ENCODE assay signal across 9 mouse cellular contexts in the genomic region with DNA sequence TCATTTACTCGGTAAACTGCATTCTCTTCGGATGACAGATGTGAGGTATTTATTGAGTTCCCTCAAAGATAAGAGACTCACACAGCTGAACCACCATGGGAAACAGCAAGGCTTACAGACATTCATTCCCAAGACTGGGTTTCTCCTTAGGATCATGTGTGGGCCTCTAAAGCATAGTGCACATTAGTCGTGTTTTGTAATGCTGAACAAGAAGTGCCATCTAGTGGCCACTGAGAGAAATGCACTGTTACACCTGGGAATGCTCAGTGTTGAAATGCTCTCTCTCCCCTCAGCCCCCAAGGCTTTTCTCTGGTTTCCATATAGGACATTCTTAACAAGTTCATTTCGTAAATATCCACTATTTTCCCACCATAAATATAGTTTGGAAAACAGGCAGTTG. TPM values are rescaled to one million over a fixed set of nuclear protein-coding genes. Genes with fewer than 3 reads are reported as not detected.
DNase-seq lines count a peak whose midpoint lies in the region; ATAC-seq lines count a peak whose summit lies in the region.
"Had no signal": no experiment of that assay in that cellular context is flagged by ENCODE, and none has a peak within 500 bp of the region (broad histone marks: within the 10 kb centered on the region; RNA-seq: fewer than 3 reads in every experiment).

No protein-coding gene starts in this region.

- H3K36me3 ChIP-seq in liver, embryonic 12.5 days: 0 out of 2 replicates have a peak, but pooled peaks cover 2% of the 10 kb centered on the region
- H3K36me3 ChIP-seq in intestine, embryonic 16.5 days (ENCODE audit: control insufficient read depth, insufficient read depth, low read length): no peaks in the 10 kb centered on the region
- no peaks in the 10 kb centered on the region for H3K36me3 ChIP-seq in midbrain, embryonic 12.5 days
- H3K36me3 ChIP-seq in stomach, embryonic 14.5 days (ENCODE audit: control insufficient read depth, insufficient read depth, low read length): no peaks in the 10 kb centered on the region; the same call in 1 of the 2 replicates

- H3K27ac ChIP-seq in liver, embryonic 12.5 days: no peak overlapping the region
- no peak overlapping the region for H3K27ac ChIP-seq in intestine, embryonic 16.5 days (ENCODE audit: low read length)
- H3K27ac ChIP-seq in midbrain, embryonic 12.5 days (replicated peaks): no peak overlapping the region
- H3K27ac ChIP-seq in stomach, embryonic 14.5 days (ENCODE audit: low read length): no peak overlapping the region
- H3K27ac ChIP-seq: liver, embryonic 15.5 days had no signal

- 43% methylated on average over 4 of the region's 4 CpGs for WGBS in liver, embryonic 12.5 days (ENCODE audit: insufficient replicate concordance)
- WGBS in intestine, embryonic 16.5 days: 40% methylated on average over 4 of the region's 4 CpGs
- WGBS in midbrain, embryonic 12.5 days: 49% methylated on average over 4 of the region's 4 CpGs
- WGBS in stomach, embryonic 14.5 days: 48% methylated on average over 4 of the region's 4 CpGs

- H3K9ac ChIP-seq in liver, embryonic 12.5 days: no peak overlapping the region
- no peak overlapping the region for H3K9ac ChIP-seq in intestine, embryonic 16.5 days (ENCODE audit: low read depth, low read length)
- H3K9ac ChIP-seq in midbrain, embryonic 12.5 days (replicated peaks): no peak overlapping the region
- H3K9ac ChIP-seq in stomach, embryonic 14.5 days (replicated peaks; ENCODE audit: low read depth, low read length): no peak overlapping the region
- H3K9ac ChIP-seq: liver, embryonic 15.5 days had no signal

- H3K4me2 ChIP-seq in liver, embryonic 12.5 days: no peak overlapping the region
- H3K4me2 ChIP-seq in intestine, embryonic 16.5 days (ENCODE audit: low read depth, low read length): no peak overlapping the region
- no peak overlapping the region for H3K4me2 ChIP-seq in midbrain, embryonic 12.5 days (replicated peaks)
- no peak overlapping the region for H3K4me2 ChIP-seq in stomach, embryonic 14.5 days (replicated peaks; ENCODE audit: low read depth, low read length)
- H3K4me2 ChIP-seq: liver, embryonic 15.5 days had no signal

- H3K4me1 ChIP-seq in liver, embryonic 12.5 days: 0 out of 2 replicates have a peak, but pooled peaks cover 5% of the 10 kb centered on the region
- H3K4me1 ChIP-seq in intestine, embryonic 16.5 days (ENCODE audit: control insufficient read depth, insufficient read depth, low read length): peaks cover 4% of the 10 kb centered on the region; the same call in 1 of the 2 replicates
- H3K4me1 ChIP-seq in midbrain, embryonic 12.5 days: 0 out of 2 replicates have a peak, but pooled peaks cover 4% of the 10 kb centered on the region
- no peaks in the 10 kb centered on the region for H3K4me1 ChIP-seq in stomach, embryonic 14.5 days (ENCODE audit: control insufficient read depth, insufficient read depth, low read length)
- H3K4me1 ChIP-seq: liver, embryonic 15.5 days had no signal

- H3K4me3 ChIP-seq in liver, embryonic 12.5 days: no peak overlapping the region
- no peak overlapping the region for H3K4me3 ChIP-seq in intestine, embryonic 16.5 days (ENCODE audit: low read length)
- no peak overlapping the region for H3K4me3 ChIP-seq in midbrain, embryonic 12.5 days
- H3K4me3 ChIP-seq in stomach, embryonic 14.5 days (ENCODE audit: low read depth, low read length): no peak overlapping the region
- H3K4me3 ChIP-seq: liver, embryonic 15.5 days had no signal

- no peaks in the 10 kb centered on the region for H3K27me3 ChIP-seq in liver, embryonic 12.5 days (replicated peaks)
- H3K27me3 ChIP-seq in intestine, embryonic 16.5 days (replicated peaks; ENCODE audit: control insufficient read depth, insufficient read depth, low read length): no peaks in the 10 kb centered on the region
- peaks cover 4% of the 10 kb centered on the region; the same call in 1 of the 2 replicates for H3K27me3 ChIP-seq in midbrain, embryonic 12.5 days
- H3K27me3 ChIP-seq in stomach, embryonic 14.5 days (ENCODE audit: control insufficient read depth, insufficient read depth, low read length): no peaks in the 10 kb centered on the region
- H3K27me3 ChIP-seq: liver, embryonic 15.5 days had no signal

- peak; percentile 44 for DNase-seq in liver
- peak; percentile 81 for DNase-seq in cerebellum, adult 9-10 months
- DNase-seq in frontal cortex, postnatal 14 days (ENCODE audit: low spot score in 2 of 2): peak; percentile 26 to 66
- peak; percentile 80 to 81 for DNase-seq in left cerebral cortex, postnatal 14 days (ENCODE audit: low spot score in 2 of 2)

- intact Hi-C loops in left cerebral cortex, postnatal 14 days (cut with DNase I): loop anchor here (5.0 kb wide), 1 partner anchor 213 kb away; no protein-coding TSS in a partner anchor

- no peaks in the 10 kb centered on the region for H3K9me3 ChIP-seq in liver, embryonic 12.5 days (replicated peaks)
- no peaks in the 10 kb centered on the region for H3K9me3 ChIP-seq in intestine, embryonic 16.5 days (ENCODE audit: control insufficient read depth, low read length)
- no peaks in the 10 kb centered on the region for H3K9me3 ChIP-seq in midbrain, embryonic 12.5 days
- no peaks in the 10 kb centered on the region for H3K9me3 ChIP-seq in stomach, embryonic 14.5 days (ENCODE audit: control insufficient read depth, low read depth, low read length)
- H3K9me3 ChIP-seq: liver, embryonic 15.5 days had no signal

- ATAC-seq in liver, embryonic 12.5 days: no peak; the same call in 1 of the 2 replicates
- peak; percentile 53 for ATAC-seq in intestine, embryonic 16.5 days
- ATAC-seq in midbrain, embryonic 12.5 days (ENCODE audit: low FRiP score, low read depth): peak; percentile 65
- peak; percentile 49; the same call in 1 of the 2 replicates for ATAC-seq in stomach, embryonic 14.5 days (ENCODE audit: insufficient number of reproducible peaks, insufficient read depth, low FRiP score, low read depth)

RNA-seq across cellular contexts. Expression of a gene that starts 23.0 kb away (rescaled TPM):
- 5.6 and 6.6 TPM in 2 replicates for polyA plus RNA-seq in liver, embryonic 12.5 days (2016; fragmentation: Nextera tagmentation; extraction: Ambion mirVana)
- 44.7 and 50.3 TPM in 2 replicates for polyA plus RNA-seq in intestine, embryonic 16.5 days (2015; fragmentation: Nextera tagmentation; extraction: Ambion mirVana)
- total RNA-seq in left cerebral cortex, postnatal 14 days (2021): 10 to 100 TPM; 76.4 to 76.6 TPM
- 4.5 and 5.5 TPM in 2 replicates for polyA plus RNA-seq in midbrain, embryonic 12.5 days (2016; fragmentation: Nextera tagmentation; extraction: Ambion mirVana)
- 12.0 and 14.4 TPM in 2 replicates for polyA plus RNA-seq in stomach, embryonic 14.5 days (2014; fragmentation: Nextera tagmentation; extraction: Ambion mirVana)
